Mouse (Mus musculus) liver, embryonic 13.5 days (tissue): Measurements from ENCODE around the gene Ncapd3. TPM values are rescaled to one million over a fixed set of nuclear protein-coding genes. Genes with fewer than 3 reads are reported as not detected.

Experiments used
- ATAC-seq: fragments of 200-750 bp; cut with Nextera tagmentation; 2 replicates; pipeline ENCODE4 v1.8.0; 2017; ENCODE audit warnings: low read depth, mild to moderate bottlenecking, moderate number of reproducible peaks, moderate library complexity
- DNase-seq: peaks from one replicate; pipeline ENCODE4 v3.0.0; 2022
- H3K27ac ChIP-seq: fragments of 300-500 bp; sonication (generic); 2 replicates; pipeline ENCODE4 v1.5.1; 2015; ENCODE audit warnings: moderate library complexity, mild to moderate bottlenecking, inconsistent platforms
- H3K27me3 ChIP-seq: fragments of 300-500 bp; sonication (generic); 2 replicates; pipeline ENCODE4 v1.6.1; 2015; ENCODE audit warnings: mild to moderate bottlenecking, inconsistent platforms
- H3K36me3 ChIP-seq: fragments of 300-500 bp; sonication (generic); 2 replicates; pipeline ENCODE4 v1.6.1; 2015; ENCODE audit warnings: mild to moderate bottlenecking, inconsistent platforms
- H3K4me1 ChIP-seq: fragments of 300-500 bp; sonication (generic); replicated peaks from 2 replicates; pipeline ENCODE4 v1.6.1; 2015; ENCODE audit warnings: inconsistent platforms
- H3K4me2 ChIP-seq: fragments of 300-500 bp; sonication (generic); 2 replicates; pipeline ENCODE4 v1.6.1; 2015; ENCODE audit warnings: inconsistent platforms, mild to moderate bottlenecking, moderate library complexity
- H3K4me3 ChIP-seq: fragments of 300-500 bp; sonication (generic); replicated peaks from 2 replicates; pipeline ENCODE4 v1.5.1; 2015; ENCODE audit warnings: mild to moderate bottlenecking, inconsistent platforms
- H3K9ac ChIP-seq: fragments of 300-500 bp; sonication (generic); 2 replicates; pipeline ENCODE4 v1.6.1; 2015; ENCODE audit warnings: mild to moderate bottlenecking, inconsistent platforms
- H3K9me3 ChIP-seq: fragments of 300-500 bp; sonication (generic); replicated peaks from 2 replicates; pipeline ENCODE4 v1.6.1; 2016; ENCODE audit warnings: inconsistent platforms
- WGBS: fragments of 180-500 bp; shearing (Covaris S2); methylation state at CpG from one replicate; pipeline ENCODE4 v1.1.7; 2015; ENCODE audit not compliant: insufficient replicate concordance; 5-methylcytosine and 5-hydroxymethylcytosine counted together
- polyA plus RNA-seq: library from polyadenylated mRNA; unstranded; fragments of >200 nt; fragmentation: Nextera tagmentation; extraction: Ambion mirVana; gene quantifications from 2 replicates; pipeline ENCODE4 v1.2.1, GENCODE M21; 2015

Gene Ncapd3
- polyA plus RNA-seq, 1 experiment from 2014 or later, result 25.0 TPM

DNA sequence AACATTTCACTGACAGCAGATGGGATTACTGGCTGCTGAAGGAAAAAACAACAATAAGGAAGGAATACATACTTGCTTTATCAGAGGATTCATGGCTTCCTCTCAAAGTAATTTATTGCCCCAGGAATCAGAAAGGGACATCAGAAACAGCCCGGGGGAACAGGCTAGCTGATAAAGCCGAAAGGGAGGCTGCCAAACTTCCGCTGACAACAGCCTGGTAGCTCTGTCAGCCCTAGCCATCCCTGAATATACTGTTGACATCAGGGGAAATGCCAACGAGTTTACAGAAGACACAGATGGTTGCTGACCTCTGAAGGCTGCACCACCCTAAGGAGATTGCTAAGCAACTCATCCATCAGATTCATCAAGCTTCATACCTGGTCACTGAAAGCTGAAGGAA lies 98.7 kb downstream of the Ncapd3 start:
- no peaks in the 10 kb centered on the region for H3K4me1 ChIP-seq
- DNase-seq (no peak), ATAC-seq (no peak)
- H3K9me3 ChIP-seq, result no peaks in the 10 kb centered on the region
- H3K4me3 ChIP-seq, result no peak overlapping the region
- H3K4me2 ChIP-seq, result no peak overlapping the region
- H3K36me3 ChIP-seq, result no peaks in the 10 kb centered on the region
- WGBS, result 22% methylated on average over 4 of the region's 4 CpGs
- no peaks in the 10 kb centered on the region for H3K27me3 ChIP-seq
- H3K9ac ChIP-seq, result no peak overlapping the region
- no peak overlapping the region for H3K27ac ChIP-seq

DNA sequence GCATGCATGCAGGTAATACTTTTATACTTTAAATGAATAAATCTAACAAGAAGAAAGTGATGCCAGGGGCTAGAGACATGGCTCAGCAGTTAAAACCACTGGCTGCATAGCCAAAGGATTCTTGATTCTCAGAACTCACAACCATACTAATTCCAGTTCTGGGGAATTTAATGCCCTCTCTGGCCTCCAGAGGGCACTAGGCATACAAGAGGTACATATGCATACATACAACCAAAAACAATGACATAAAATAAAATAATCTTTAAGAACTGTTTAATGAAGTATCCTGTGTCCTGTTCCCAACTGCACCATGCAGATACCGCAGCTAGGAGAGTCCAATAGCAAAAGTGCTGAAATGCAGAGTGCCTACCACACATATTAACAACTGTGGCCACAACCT lies 104.4 kb downstream of the Ncapd3 start:
- 45% methylated on average over 1 of the region's 1 CpGs for WGBS
- DNase-seq (no peak), ATAC-seq (no peak)
- Histone ChIP-seq H3K9ac (no peak overlapping the region), H3K9me3 (no peaks in the 10 kb centered on the region), H3K4me2 (no peak overlapping the region), H3K27me3 (no peaks in the 10 kb centered on the region), H3K36me3 (no peaks in the 10 kb centered on the region), H3K4me1 (no peaks in the 10 kb centered on the region), H3K4me3 (no peak overlapping the region), H3K27ac (no peak overlapping the region)

DNA sequence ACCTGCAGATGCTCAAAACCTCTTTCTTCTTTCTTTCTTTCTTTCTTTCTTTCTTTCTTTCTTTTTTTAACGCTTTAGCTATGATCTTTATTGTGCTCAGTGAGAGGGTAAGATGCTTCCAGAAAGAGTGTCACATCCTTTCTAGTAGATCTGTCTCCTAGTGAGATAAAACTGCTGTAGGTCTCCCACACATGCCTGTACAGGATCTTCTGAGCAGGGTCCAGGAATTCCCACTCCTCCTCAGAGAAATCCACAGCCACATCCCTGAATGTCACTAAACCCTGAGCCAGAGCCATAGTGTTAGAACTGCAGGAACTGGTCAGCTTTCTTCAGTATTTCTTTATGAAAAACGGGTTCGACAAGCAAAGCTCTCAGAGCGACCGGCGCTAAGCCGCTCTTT lies 105.4 kb downstream of the Ncapd3 start:
- 79% methylated on average over 7 of the region's 7 CpGs for WGBS
- no peak overlapping the region for H3K4me2 ChIP-seq

DNA sequence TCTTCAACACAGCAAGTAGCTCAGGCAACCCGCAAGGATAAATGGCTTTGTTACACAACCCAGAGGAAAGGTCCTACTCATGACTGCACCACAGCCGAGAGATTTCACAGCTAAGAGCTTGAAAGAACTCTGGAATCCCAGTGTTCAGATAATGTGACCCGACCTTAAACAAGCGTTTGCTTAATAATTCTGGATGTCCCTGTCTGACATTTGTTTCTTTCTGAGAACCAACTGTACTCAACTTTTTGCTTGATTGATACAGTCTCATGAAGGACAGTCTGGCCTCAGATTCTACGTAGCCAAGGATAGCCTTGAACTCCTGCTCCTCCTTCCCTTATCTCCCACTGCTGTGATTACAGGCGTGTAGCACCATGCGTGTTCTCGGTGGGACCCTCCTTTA lies 106.7 kb downstream of the Ncapd3 start:
- no peak overlapping the region for H3K9ac ChIP-seq
- no peak for DNase-seq
- no peaks in the 10 kb centered on the region for H3K36me3 ChIP-seq
- no peak for ATAC-seq
- H3K4me3 ChIP-seq, result no peak overlapping the region
- no peaks in the 10 kb centered on the region for H3K27me3 ChIP-seq
- H3K27ac ChIP-seq, result no peak overlapping the region
- H3K9me3 ChIP-seq, result no peaks in the 10 kb centered on the region
- no peaks in the 10 kb centered on the region for H3K4me1 ChIP-seq
- H3K4me2 ChIP-seq, result no peak overlapping the region
- WGBS, result 66% methylated on average over 8 of the region's 8 CpGs

More for the DNA sequence above, 105.4 kb downstream of the Ncapd3 start:
- Histone ChIP-seq H3K27ac (no peak overlapping the region), H3K27me3 (no peaks in the 10 kb centered on the region), H3K9me3 (no peaks in the 10 kb centered on the region), H3K9ac (no peak overlapping the region), H3K36me3 (no peaks in the 10 kb centered on the region), H3K4me1 (no peaks in the 10 kb centered on the region), H3K4me3 (no peak overlapping the region)
- no peak for ATAC-seq
- no peak for DNase-seq

DNA sequence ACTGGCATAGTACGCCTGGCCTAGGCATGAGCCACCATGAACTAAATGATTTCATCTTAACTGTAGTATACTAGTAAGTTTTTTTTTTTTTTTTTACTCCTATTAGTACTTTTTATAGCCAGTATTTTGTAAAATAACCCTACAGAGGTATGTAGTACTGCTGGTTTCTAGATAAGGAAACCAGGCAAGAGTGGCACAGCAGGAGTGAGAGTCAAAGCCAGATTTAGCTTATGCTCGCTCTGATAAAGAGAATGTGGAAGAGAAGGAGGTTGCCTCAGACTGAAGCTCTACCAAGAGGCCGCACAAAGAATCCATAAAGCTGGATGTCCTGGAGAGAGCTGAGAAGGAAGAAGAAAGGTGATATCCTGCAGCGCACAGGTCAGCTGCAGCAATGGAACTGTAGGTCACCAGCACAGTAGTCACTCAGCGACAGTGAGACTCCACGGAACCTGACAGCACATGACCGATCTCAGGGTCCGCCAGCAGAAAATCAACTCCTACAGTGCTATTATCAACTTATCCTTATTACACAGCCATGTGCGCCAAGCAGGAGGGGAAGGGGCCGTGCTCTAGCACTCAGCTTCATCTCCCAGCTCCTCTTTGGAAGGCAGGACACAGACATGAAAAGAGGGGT lies 110.6 kb downstream of the Ncapd3 start:
- no peak overlapping the region for H3K4me3 ChIP-seq
- H3K9ac ChIP-seq, result no peak overlapping the region
- DNase-seq, result no peak
- 75% methylated on average over 10 of the region's 10 CpGs for WGBS
- H3K27ac ChIP-seq, result no peak overlapping the region
- H3K4me1 ChIP-seq, result no peaks in the 10 kb centered on the region
- no peaks in the 10 kb centered on the region for H3K36me3 ChIP-seq
- H3K4me2 ChIP-seq, result no peak overlapping the region
- no peaks in the 10 kb centered on the region for H3K9me3 ChIP-seq
- ATAC-seq, result no peak
- H3K27me3 ChIP-seq, result no peaks in the 10 kb centered on the region

DNA sequence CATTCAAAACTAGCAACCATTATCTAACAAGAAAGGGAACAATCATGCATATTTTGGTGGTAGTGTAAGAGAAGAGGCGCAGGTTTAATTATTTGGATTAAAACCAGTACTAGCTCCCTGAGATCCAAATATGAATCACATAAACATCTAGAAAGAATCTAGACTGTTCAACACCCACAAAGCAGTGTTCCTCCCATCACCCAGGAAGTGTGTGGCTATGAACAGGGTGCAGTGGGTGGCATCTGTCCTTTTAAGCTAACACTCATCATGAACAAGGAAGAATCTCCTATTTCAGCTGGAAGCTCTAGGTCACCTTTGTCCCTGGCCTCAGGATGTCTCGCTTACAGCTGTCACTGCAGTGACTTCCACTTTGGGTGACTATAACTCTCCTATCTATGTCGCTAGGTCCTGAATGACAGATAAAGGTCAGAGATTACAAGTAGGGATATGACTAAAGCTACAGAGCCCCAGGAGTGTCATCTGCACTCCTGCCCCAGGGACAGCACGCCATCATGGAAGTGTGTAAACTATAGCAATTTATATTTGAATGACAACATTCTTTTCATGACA lies 114.4 kb downstream of the Ncapd3 start:
- no peak overlapping the region for H3K4me3 ChIP-seq
- peaks cover 6% of the 10 kb centered on the region; the same call in 1 of the 2 replicates for H3K4me1 ChIP-seq
- DNase-seq, result no peak
- H3K27ac ChIP-seq, result no peak overlapping the region
- H3K36me3 ChIP-seq, result no peaks in the 10 kb centered on the region
- no peak overlapping the region for H3K4me2 ChIP-seq
- H3K9me3 ChIP-seq, result no peaks in the 10 kb centered on the region
- H3K9ac ChIP-seq, result no peak overlapping the region
- ATAC-seq, result no peak
- no peaks in the 10 kb centered on the region for H3K27me3 ChIP-seq
- 49% methylated on average over 4 of the region's 4 CpGs for WGBS

Other genes starting within 250 kb of the Ncapd3 start
- gene Glb1l2, start 223.7 kb upstream of the Ncapd3 start, polyA plus RNA-seq, result 0.06 and 0.10 TPM in 2 replicates
- gene Glb1l3, start 169.3 kb upstream of the Ncapd3 start, polyA plus RNA-seq, result not detected in 2 replicates
- gene Gm1110, start 107.1 kb upstream of the Ncapd3 start, polyA plus RNA-seq, result 0.06 TPM in 1 of 2 replicates, not detected in the other
- gene Acad8, start 30.6 kb upstream of the Ncapd3 start, polyA plus RNA-seq, result 10.3 and 14.2 TPM in 2 replicates
- gene Thyn1, start 30.5 kb upstream of the Ncapd3 start, polyA plus RNA-seq, result 72.1 and 74.2 TPM in 2 replicates
- 10.2 and 12.2 TPM in 2 replicates for gene Vps26b, start 110 bp upstream of the Ncapd3 start, polyA plus RNA-seq
- 5.7 and 7.1 TPM in 2 replicates for gene Jam3, start 125.2 kb downstream of the Ncapd3 start, polyA plus RNA-seq